Mouse (Mus musculus) T-cell, adult 2 months (primary cell): Measurements from ENCODE around the gene Ccdc28a.

Source experiments
- DNase-seq: peaks from one replicate; pipeline ENCODE4 v3.0.0; 2022; ENCODE audit warnings: low spot score

The Ccdc28a gene

GRCm38 (mm10) chr10:18234560-18235401, at the start of gene Ccdc28a:
TSS of gene Ccdc28a (minus strand) at chr10:18234998.
- DNase-seq = peak; percentile 95

- DNase-seq = no peak
Observed at GRCm38 (mm10) chr10:18283991-18284390, 49.2 kb upstream of the Ccdc28a start.

GRCm38 (mm10) chr10:18276090-18276734, 41.4 kb upstream of the Ccdc28a start:
- no peak for DNase-seq

GRCm38 (mm10) chr10:18251345-18251744, 16.5 kb upstream of the Ccdc28a start:
- DNase-seq = no peak

GRCm38 (mm10) chr10:18243614-18244013, 8.8 kb upstream of the Ccdc28a start:
- DNase-seq = no peak

DNA sequence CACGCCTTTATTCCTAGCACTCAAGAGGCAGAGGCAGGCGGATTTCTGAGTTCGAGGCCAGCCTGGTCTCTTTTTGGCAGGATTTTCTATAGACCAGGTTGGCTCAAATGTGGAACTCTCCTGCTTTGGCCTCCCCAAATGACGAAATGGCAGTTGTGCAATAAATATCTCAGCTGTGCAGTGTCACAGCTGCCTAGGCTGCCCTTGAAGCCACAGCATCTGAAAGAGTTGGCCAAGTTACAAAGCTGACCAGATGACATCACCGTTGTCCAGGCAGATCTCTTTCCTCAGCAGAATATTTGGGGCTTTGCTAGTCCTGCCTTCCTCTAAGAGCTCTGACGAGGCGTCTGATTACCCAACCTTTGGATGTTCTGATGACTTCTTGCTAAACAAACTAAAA, 2.4 kb upstream of the Ccdc28a start:
- no peak for DNase-seq

DNA sequence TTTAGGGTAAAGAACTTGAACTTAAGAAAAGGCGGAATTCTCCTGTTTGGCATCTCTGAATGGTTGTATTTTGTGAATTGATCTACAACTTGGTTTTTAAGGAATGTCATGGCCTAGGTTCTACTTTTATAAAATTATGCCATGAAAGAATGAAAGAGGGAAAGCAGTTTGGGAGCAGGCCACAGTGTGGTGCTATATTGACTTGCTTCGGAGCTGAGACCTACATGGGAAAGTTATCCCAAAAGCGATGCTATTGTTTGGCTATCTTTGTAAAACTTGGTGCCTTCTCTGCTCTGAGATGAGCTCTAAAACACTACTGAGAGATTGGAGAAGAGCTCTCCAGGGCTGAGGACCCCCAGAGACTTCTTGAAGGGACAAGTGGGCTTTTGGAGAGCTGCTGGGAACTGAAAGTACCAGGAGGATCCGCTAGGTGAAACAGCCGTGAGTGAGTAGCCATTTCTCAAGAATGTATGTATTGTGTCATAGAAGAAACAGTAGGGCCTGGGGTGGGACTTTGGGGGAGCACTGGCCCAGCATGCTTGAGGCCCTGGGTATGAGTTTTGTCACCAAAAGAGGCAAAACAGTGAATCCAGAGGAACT, 1.6 kb upstream of the Ccdc28a start:
- no peak for DNase-seq

DNA sequence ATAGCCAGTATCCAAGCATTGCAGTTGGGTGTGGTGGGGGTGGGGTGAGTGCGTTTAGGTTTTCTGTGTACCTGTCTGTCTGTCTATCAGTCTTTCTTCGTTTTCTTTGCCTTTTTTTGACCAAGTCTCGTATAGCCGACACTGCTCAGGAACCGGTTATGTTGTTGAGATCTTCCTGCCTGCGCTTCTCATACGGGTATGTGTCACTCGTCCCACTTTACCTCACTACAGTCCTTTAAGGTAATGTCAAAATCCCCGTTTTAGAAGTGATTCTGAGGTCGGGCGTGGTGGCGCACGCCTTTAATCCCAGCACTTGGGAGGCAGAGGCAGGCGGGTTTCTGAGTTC, 577 bp upstream of the Ccdc28a start:
- no peak for DNase-seq

DNA sequence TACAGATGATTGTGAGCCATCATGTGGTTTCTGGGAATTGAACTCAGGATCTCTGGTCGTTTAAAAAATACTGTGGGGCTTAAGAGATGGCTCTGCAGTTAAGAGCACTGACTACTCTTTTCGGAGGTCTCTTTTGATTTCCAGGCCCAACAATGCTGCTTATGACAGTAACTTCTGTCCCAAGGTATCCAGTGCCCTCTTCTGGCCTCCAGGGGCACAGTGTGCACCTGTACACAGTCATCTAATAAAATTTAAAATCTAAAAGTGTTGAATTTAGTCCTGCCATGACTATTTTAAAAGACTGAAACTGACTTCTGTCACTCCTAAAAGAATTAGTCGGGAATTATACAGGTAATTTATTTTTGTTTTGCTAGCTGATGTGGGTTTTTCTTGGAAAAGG, 907 bp downstream of the Ccdc28a start:
- DNase-seq = peak; percentile 32

DNA sequence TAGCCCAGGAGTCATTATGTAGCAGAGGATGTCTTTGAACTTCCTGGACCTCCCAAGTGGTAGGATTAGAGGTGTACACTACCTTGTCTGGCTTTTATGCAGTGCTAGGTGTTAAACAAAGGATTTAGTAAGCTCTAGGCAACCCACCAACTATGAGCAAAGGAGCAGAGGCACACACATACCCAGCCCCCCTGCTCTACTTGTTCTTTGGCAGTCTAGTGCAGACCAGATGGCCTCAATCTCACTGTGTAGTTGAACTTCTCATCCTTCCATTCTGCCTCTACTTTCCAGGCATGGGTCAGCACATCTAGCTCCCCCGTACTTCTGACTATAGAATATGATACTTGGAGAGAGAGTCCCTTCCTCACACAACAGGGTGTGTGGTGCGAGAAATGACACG, 10.4 kb downstream of the Ccdc28a start:
- no peak for DNase-seq

DNA sequence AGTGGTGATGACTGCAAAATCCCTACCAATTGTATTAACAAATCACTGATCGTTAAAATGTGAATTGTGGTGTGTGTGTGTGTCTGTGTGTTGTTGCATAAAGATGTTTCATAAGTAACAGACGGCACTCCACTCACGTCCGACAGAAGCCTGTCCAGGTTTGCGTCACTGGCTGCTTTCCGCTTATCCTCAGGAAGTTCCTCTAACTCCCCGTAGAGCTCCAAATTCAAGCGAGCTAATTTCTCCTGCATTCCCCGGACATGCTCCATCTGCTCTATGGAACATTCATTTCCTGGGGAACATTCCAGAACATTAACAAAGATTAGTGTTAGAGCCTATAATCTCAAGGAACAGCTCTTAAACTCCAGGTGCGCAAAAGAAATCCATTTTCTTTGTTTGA, 15.4 kb downstream of the Ccdc28a start:
- DNase-seq = no peak

DNA sequence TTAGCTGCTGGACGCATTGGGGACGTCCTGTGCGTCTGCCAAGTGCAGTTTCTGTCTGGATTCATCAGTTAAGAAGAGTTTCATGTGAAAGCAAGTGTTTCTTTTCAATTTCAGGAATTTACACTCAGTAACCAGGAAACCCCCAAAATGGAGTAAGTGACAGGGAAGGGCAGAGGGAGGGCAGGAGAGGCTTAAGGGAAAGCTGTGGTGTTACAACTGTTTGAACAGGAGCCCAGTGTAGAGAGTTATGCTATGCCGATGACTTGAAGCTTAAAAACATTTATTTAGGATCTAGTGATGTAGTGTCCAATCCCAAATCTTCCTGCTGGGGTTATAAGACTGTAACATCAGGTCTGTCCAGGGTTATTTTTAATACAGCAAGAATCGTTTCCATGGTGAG, 20.7 kb downstream of the Ccdc28a start:
- DNase-seq = no peak

DNA sequence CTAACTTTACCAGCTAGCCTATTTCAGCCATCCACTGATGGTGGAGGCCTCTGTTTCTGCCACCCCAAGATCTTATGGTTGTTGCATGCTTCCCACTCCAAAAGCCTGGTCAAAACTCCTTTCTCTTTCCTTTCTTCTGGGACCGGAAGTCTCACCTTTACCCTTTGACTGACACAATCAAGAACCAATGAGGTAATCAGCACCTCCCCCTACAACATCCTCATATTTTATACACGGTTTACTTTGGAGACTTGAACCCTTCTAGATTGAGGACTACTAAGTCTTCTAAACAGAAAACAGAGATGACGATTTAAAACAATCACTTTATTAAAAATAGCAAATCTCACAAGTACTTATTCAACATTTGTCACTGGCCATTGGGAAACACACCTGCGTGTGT, 21.4 kb downstream of the Ccdc28a start:
- DNase-seq = no peak

DNA sequence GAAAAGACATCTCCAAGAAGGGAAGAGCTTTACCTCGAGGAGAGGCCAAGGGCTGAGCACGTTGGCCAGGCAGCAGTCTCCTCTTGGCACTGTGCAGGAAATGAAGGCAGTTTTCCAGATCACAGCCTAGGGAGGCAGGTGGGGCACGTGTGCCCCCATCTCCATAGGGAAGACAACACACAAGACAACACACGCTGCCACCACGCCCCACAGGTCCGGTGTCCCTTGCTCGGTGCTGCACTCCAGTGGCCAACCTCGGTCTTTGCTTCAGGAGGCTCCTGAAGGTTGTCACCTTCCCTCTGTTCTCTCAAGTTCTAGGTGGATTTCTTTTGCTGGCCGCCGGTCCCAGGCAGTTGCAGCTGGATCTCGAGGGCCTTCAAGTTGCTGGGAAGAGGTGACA, 24.1 kb downstream of the Ccdc28a start, which contains the start of gene Ect2l:
TSS of gene Ect2l (minus strand) at position 165 of the 400 bp plus-strand sequence.
- DNase-seq = peak; percentile 20

GRCm38 (mm10) chr10:18210119-18210518, 24.7 kb downstream of the Ccdc28a start:
- no peak for DNase-seq

- no peak for DNase-seq
Observed at GRCm38 (mm10) chr10:18204067-18204466, 30.7 kb downstream of the Ccdc28a start.

GRCm38 (mm10) chr10:18202401-18202800, 32.4 kb downstream of the Ccdc28a start:
- DNase-seq = no peak

DNA sequence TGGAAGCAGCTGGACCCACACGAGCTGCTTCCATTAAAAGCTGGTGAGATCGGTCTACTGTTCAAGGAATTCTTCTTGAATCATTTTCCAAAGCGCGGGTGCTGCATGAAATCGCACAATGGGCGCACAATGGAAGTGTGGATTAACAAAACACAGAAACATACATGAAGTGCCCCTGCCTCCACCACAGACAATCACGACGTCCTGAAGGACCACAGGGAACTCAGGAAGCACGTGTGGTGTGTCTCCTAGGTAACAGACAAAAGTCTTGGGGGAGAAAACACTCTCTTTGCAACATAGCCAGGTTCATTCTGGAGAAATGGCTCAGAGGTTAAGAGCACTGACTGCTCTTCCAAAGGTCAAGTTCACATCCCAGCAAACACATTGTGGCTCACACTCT, 34.1 kb downstream of the Ccdc28a start:
- no peak for DNase-seq

GRCm38 (mm10) chr10:18199919-18200318, 34.9 kb downstream of the Ccdc28a start:
- no peak for DNase-seq

- DNase-seq = no peak
Observed at GRCm38 (mm10) chr10:18198286-18199015, 36.3 kb downstream of the Ccdc28a start.

DNA sequence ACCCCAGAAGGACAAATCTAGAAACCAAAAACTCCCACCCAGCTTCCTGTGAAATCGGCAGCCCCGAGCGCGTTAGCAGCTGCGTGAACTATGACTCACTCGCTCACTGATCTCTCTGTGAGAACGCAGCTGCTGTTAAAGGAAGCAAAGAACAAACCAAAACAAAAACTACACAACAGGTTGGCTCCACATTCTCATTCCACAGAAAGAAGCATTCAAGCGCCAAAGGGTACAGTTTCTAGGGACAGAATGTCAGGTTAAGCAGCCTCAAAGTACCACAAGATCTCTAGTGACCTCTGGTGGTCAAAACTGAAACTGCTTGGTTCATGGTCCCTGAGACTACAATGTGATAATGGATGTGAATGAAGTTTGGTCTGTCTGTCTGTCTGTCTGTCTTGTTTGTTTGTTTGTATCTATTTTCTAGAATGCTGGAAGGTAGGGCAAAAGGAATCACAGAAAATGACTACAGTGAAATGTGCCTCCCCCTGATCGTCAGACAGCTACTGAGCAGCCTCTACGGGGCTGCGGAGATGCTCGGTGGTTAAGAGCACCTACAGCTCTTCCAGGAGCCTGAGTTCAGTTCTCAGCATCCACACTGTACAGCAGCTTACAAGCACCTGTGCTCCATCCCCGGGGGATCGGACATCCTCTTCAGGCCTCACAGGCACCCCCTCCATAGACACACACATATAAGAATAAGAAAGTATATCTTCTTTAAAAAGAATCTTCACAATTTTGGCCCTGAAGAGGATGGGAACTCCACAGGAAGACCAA, 37.4 kb downstream of the Ccdc28a start:
- peak; percentile 81 for DNase-seq

DNA sequence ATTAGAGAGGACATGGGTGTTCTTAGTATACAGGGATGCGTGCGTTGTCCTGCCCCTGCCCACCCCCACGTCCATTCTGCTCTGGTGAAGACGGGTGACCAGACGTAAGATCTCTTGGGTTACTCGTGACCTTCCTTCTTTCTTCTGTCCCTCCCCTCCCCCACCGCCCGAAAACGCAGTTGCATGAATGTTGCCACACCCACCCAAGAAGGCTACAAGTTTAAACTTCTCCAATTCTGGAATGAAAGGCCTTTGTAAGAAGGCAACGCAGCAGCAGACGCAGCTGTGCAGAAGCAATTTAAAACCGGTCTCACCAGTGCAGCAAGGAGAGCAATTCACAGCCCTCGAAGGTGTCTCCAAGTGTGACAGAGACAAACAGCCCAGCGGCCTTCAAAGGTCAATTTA, 40.1 kb downstream of the Ccdc28a start:
- DNase-seq = no peak
